Mouse (Mus musculus) kidney, adult 2 months (tissue): Measurements from ENCODE around the gene Fa2h.

Experiments used
- CTCF ChIP-seq: fragments of 200-500 bp; conservative IDR thresholded peaks from 2 replicates; pipeline ENCODE4 v1.5.1; 2011; ENCODE audit warnings: low read depth, mild to moderate bottlenecking, control low read depth, low read length, moderate library complexity, mixed read lengths; ENCODE audit not compliant: insufficient read depth, insufficient read length
- POLR2A ChIP-seq: fragments of 200-500 bp; IDR thresholded peaks from one replicate; pipeline ENCODE4 v1.6.1; 2011; ENCODE audit warnings: low read depth, low read length, control low read depth

- TF ChIP-seq CTCF (no peak), POLR2A (no peak)
Observed at GRCm38 (mm10) chr8:111304359-111304758, 89.3 kb downstream of the Fa2h start.
